Mouse (Mus musculus) lung, embryonic 16.5 days (tissue): ENCODE data around the gene Nsg1. TPM values are rescaled to one million over a fixed set of nuclear protein-coding genes. Genes with fewer than 3 reads are reported as not detected.
A peak's percentile ranks its signal among the peaks of the same experiment; 100 is the strongest.

Source experiments
- ATAC-seq: fragments of 200-750 bp; cut with Nextera tagmentation; 2 replicates; pipeline ENCODE4 v1.8.0; 2017; ENCODE audit warnings: low read depth, mild to moderate bottlenecking, moderate library complexity
- H3K27ac ChIP-seq: fragments of 300-500 bp; sonication (generic); 2 replicates; pipeline ENCODE4 v1.5.1; 2014; ENCODE audit warnings: mild to moderate bottlenecking, control low read depth, low read length
- H3K27me3 ChIP-seq: fragments of 300-500 bp; sonication (generic); 2 replicates; pipeline ENCODE4 v1.6.1; 2014; ENCODE audit warnings: low read depth, low read length, mixed read lengths; ENCODE audit not compliant: control insufficient read depth, insufficient read depth
- H3K36me3 ChIP-seq: fragments of 300-500 bp; sonication (generic); 2 replicates; pipeline ENCODE4 v1.6.1; 2014; ENCODE audit warnings: low read length; ENCODE audit not compliant: control insufficient read depth, insufficient read depth
- H3K4me1 ChIP-seq: fragments of 300-500 bp; sonication (generic); replicated peaks from 2 replicates; pipeline ENCODE4 v1.6.1; 2014; ENCODE audit warnings: low read length, mixed read lengths; ENCODE audit not compliant: control insufficient read depth, insufficient read depth
- H3K4me2 ChIP-seq: fragments of 300-500 bp; sonication (generic); 2 replicates; pipeline ENCODE4 v1.6.1; 2014; ENCODE audit warnings: low read depth, low read length, control low read depth
- H3K4me3 ChIP-seq: fragments of 300-500 bp; sonication (generic); 2 replicates; pipeline ENCODE4 v1.5.1; 2014; ENCODE audit warnings: mild to moderate bottlenecking, low read length, control low read depth
- H3K9ac ChIP-seq: fragments of 300-500 bp; sonication (generic); 2 replicates; pipeline ENCODE4 v1.6.1; 2014; ENCODE audit warnings: low read length, control low read depth
- H3K9me3 ChIP-seq: fragments of 300-500 bp; sonication (generic); 2 replicates; pipeline ENCODE4 v1.6.1; 2016; ENCODE audit warnings: low read length; ENCODE audit not compliant: control insufficient read depth
- WGBS: fragments of 180-500 bp; shearing (Covaris S2); extraction: QIAGEN DNeasy Blood & Tissue Kit; methylation state at CpG from one replicate; pipeline ENCODE4 v1.1.7; 2014; 5-methylcytosine and 5-hydroxymethylcytosine counted together
- polyA plus RNA-seq: library from polyadenylated mRNA; unstranded; fragments of >200 nt; fragmentation: Nextera tagmentation; extraction: Ambion mirVana; gene quantifications from 2 replicates; pipeline ENCODE4 v1.2.1, GENCODE M21; 2015

Gene Nsg1
- polyA plus RNA-seq, 1 experiment from 2014 or later, result 66.1 TPM

DNA sequence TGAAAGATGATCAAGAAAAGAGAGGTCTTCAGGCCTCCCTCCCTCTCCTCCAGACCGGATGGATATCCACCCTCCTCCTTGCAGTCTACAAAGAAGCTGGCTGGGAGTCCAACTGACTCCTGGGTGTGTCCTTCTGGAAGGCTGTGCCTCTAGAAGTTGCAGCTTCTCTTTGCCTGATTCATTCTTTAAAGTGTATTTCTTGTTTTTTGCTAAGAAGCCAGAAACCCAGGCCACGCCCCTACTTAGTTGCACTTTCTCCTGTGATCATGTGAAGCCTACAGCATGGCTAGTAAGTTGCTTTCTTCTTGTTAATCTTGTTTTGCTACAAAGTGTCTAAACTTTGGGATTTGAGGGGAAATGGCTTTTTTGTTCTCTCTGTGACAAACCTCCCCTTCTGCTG lies 27.3 kb upstream of the Nsg1 start:
- no peaks in the 10 kb centered on the region for H3K36me3 ChIP-seq
- no peaks in the 10 kb centered on the region for H3K9me3 ChIP-seq
- H3K27me3 ChIP-seq, result no peaks in the 10 kb centered on the region
- no peak overlapping the region for H3K4me2 ChIP-seq
- no peaks in the 10 kb centered on the region for H3K4me1 ChIP-seq
- WGBS, result 81% methylated on average over 2 of the region's 2 CpGs
- no peak overlapping the region for H3K4me3 ChIP-seq
- ATAC-seq, result no peak
- no peak overlapping the region for H3K27ac ChIP-seq
- no peak overlapping the region for H3K9ac ChIP-seq

GRCm38 (mm10) chr5:38184688-38185285 lies 25.1 kb upstream of the Nsg1 start:
- no peaks in the 10 kb centered on the region for H3K9me3 ChIP-seq
- H3K4me2 ChIP-seq, result no peak overlapping the region
- no peaks in the 10 kb centered on the region for H3K36me3 ChIP-seq
- no peak overlapping the region for H3K9ac ChIP-seq
- no peaks in the 10 kb centered on the region for H3K27me3 ChIP-seq
- H3K27ac ChIP-seq, result no peak overlapping the region
- 73% methylated on average over 6 of the region's 6 CpGs for WGBS
- no peaks in the 10 kb centered on the region for H3K4me1 ChIP-seq
- no peak overlapping the region for H3K4me3 ChIP-seq
- no peak for ATAC-seq

GRCm38 (mm10) chr5:38174256-38174912 lies 14.7 kb upstream of the Nsg1 start:
- ATAC-seq, result no peak
- Histone ChIP-seq H3K4me3 (no peak overlapping the region), H3K4me1 (no peaks in the 10 kb centered on the region), H3K9me3 (peaks cover 4% of the 10 kb centered on the region; the same call in 1 of the 2 replicates), H3K4me2 (no peak overlapping the region), H3K9ac (no peak overlapping the region), H3K27ac (no peak overlapping the region), H3K27me3 (no peaks in the 10 kb centered on the region; the same call in 1 of the 2 replicates), H3K36me3 (no peaks in the 10 kb centered on the region)
- 73% methylated on average over 16 of the region's 16 CpGs for WGBS

GRCm38 (mm10) chr5:38173766-38174165 lies 14.1 kb upstream of the Nsg1 start:
- no peaks in the 10 kb centered on the region; the same call in 1 of the 2 replicates for H3K27me3 ChIP-seq
- no peak for ATAC-seq
- H3K9ac ChIP-seq, result no peak overlapping the region
- H3K9me3 ChIP-seq, result peaks cover 4% of the 10 kb centered on the region; the same call in 1 of the 2 replicates
- no peak overlapping the region for H3K4me3 ChIP-seq
- WGBS, result 41% methylated on average over 5 of the region's 5 CpGs
- no peaks in the 10 kb centered on the region for H3K4me1 ChIP-seq
- no peak overlapping the region for H3K27ac ChIP-seq
- no peaks in the 10 kb centered on the region for H3K36me3 ChIP-seq
- no peak overlapping the region for H3K4me2 ChIP-seq

- Histone ChIP-seq H3K9me3 (peaks cover 4% of the 10 kb centered on the region; the same call in 1 of the 2 replicates), H3K27ac (no peak overlapping the region), H3K4me1 (no peaks in the 10 kb centered on the region), H3K36me3 (no peaks in the 10 kb centered on the region), H3K4me3 (no peak overlapping the region), H3K4me2 (no peak overlapping the region), H3K9ac (no peak overlapping the region), H3K27me3 (no peaks in the 10 kb centered on the region)
- no peak for ATAC-seq
- WGBS, result 70% methylated on average over 11 of the region's 11 CpGs
These were observed 8.8 kb upstream of the Nsg1 start for GRCm38 (mm10) chr5:38168497-38168896.

DNA sequence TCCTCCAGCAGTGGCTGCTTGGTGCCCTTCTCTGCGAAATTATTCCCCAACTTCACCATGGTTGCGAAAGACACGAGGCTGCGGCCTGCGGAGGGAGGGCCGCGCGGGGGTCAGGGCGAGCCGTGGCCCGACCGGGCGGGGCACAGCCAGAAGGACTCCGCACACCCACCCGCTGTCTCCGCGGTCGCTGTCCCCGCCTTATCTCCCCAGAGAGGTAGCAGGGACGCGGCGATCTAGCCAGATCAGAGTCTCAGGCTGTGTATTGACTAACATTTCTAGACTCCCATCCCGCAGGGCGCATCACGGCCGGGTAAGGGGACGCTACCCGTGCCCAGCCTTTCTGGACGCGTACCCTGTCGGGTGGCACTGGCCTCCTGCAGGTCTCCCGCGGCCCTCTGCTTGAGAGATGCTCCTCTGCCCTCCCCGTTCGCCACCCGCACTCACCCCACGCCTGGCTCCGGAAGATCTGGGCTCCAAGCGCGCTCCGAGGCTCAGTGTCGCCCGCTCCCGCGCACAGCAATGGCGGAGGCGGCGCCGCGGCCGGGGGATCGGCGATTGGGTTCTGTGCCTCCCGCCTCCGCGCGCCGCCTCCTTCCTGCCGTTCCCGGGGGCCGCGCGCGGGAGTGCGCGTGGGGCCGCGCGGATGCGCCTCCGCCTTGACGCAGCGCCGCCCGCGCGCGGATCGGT lies 617 bp downstream of the Nsg1 start:
- Histone ChIP-seq H3K27me3 (peaks cover 12% of the 10 kb centered on the region), H3K4me3 (peak overlapping the region; percentile 66), H3K4me1 (no peaks in the 10 kb centered on the region; the same call in 1 of the 2 replicates), H3K9me3 (no peaks in the 10 kb centered on the region), H3K27ac (no peak overlapping the region), H3K4me2 (peak overlapping the region; percentile 79), H3K36me3 (0 out of 2 replicates have a peak, but pooled peaks cover 2% of the 10 kb centered on the region), H3K9ac (peak overlapping the region; percentile 71)
- peak; percentile 90 for ATAC-seq
- WGBS, result under 1% methylated on average over 79 of the region's 79 CpGs

- peak overlapping the region; percentile 66 for H3K4me3 ChIP-seq
- WGBS, result 4% methylated on average over 17 of the region's 17 CpGs
- no peaks in the 10 kb centered on the region; the same call in 1 of the 2 replicates for H3K4me1 ChIP-seq
- no peaks in the 10 kb centered on the region for H3K9me3 ChIP-seq
- ATAC-seq, result no peak
- H3K36me3 ChIP-seq, result 0 out of 2 replicates have a peak, but pooled peaks cover 2% of the 10 kb centered on the region
- peaks cover 12% of the 10 kb centered on the region for H3K27me3 ChIP-seq
- H3K4me2 ChIP-seq, result peak overlapping the region; percentile 79
- no peak overlapping the region for H3K27ac ChIP-seq
- H3K9ac ChIP-seq, result peak overlapping the region; percentile 71
These were observed 1.2 kb downstream of the Nsg1 start for GRCm38 (mm10) chr5:38158501-38158946.

DNA sequence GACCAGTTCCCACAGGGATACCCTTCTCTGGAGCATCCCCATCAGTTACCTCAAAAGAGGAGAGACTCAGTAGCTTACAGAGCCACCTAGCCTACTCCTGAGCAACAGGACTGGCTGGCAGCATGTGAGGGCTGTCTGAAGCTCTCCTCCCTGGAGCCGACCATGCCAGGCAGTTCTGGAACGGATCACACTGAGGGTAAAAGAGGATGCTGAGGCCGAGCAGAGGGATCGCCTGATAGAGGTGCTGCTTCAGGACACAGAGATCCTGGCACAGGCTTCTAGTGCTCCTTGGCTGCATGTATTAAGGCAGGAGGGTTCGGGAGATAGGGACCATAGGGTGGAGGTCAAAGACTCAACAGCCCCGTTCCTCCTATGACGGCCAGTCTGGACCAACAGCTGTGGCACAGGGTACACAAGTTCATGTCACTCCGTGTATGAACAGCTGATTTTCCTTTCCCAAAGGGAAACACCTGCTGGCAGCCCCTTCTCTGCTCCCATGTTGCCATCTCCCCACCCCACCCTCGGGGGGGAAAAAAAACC lies 2.2 kb downstream of the Nsg1 start:
- no peak for ATAC-seq
- 0 out of 2 replicates have a peak, but pooled peaks cover 2% of the 10 kb centered on the region for H3K36me3 ChIP-seq
- H3K27ac ChIP-seq, result no peak overlapping the region
- WGBS, result 59% methylated on average over 9 of the region's 9 CpGs
- no peak overlapping the region for H3K4me3 ChIP-seq
- no peaks in the 10 kb centered on the region for H3K9me3 ChIP-seq
- no peaks in the 10 kb centered on the region; the same call in 1 of the 2 replicates for H3K4me1 ChIP-seq
- H3K4me2 ChIP-seq, result no peak overlapping the region
- no peak overlapping the region for H3K9ac ChIP-seq
- H3K27me3 ChIP-seq, result peaks cover 12% of the 10 kb centered on the region

DNA sequence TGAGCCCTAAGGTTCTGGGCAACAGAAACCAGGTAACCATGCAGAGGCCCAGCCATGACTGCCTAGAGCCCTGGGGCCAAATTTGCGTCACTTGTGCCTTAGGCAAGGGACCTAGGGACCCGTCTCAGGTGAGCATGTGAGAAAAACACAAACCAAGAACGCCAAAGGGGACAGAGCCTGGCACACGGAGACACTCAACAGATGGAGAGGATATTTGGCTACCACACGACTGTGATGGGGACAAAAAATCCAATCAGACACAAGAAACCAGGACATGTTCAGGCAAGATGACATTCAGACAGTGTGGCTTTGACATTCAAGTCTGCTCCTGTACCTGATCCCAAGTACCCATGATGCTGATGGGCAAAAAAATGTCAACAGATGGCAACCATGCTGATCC lies 6.1 kb downstream of the Nsg1 start:
- H3K9me3 ChIP-seq, result 0 out of 2 replicates have a peak, but pooled peaks cover 2% of the 10 kb centered on the region
- no peaks in the 10 kb centered on the region for H3K27me3 ChIP-seq
- H3K4me2 ChIP-seq, result no peak overlapping the region
- H3K27ac ChIP-seq, result no peak overlapping the region
- no peaks in the 10 kb centered on the region; the same call in 1 of the 2 replicates for H3K4me1 ChIP-seq
- WGBS, result 87% methylated on average over 5 of the region's 5 CpGs
- peaks cover 12% of the 10 kb centered on the region for H3K36me3 ChIP-seq
- ATAC-seq, result no peak
- no peak overlapping the region for H3K4me3 ChIP-seq
- H3K9ac ChIP-seq, result no peak overlapping the region
